Mouse (Mus musculus) bone marrow, adult 2 months (tissue): ENCODE data around the gene Zgrf1. TPM values are rescaled to one million over a fixed set of nuclear protein-coding genes. Genes with fewer than 3 reads are reported as not detected.

Experiments
- H3K27ac ChIP-seq: fragments of 200-500 bp; 2 replicates; pipeline ENCODE4 v1.5.1; 2012; ENCODE audit warnings: low read depth, mild to moderate bottlenecking, control low read depth, inconsistent platforms, low read length; ENCODE audit not compliant: control insufficient read depth, poor library complexity, insufficient read depth
- H3K4me1 ChIP-seq: fragments of 200-500 bp; 2 replicates; pipeline ENCODE4 v1.6.1; 2011; ENCODE audit warnings: low read length; ENCODE audit not compliant: control insufficient read depth, insufficient read depth
- H3K4me3 ChIP-seq: fragments of 200-500 bp; replicated peaks from 2 replicates; pipeline ENCODE3; 2011; ENCODE audit warnings: mild to moderate bottlenecking, low read depth, low read length, control low read depth; ENCODE audit not compliant: control insufficient read depth
- CTCF ChIP-seq: fragments of 200-500 bp; IDR thresholded peaks from 2 replicates; pipeline ENCODE4 v1.5.1; 2011; ENCODE audit warnings: low read length, control low read depth; ENCODE audit not compliant: control insufficient read depth, insufficient read depth
- POLR2A ChIP-seq: fragments of 200-500 bp; IDR thresholded peaks from 2 replicates; pipeline ENCODE4 v1.6.1; 2011; ENCODE audit warnings: low read depth, mild to moderate bottlenecking, control low read depth, low read length, borderline replicate concordance; ENCODE audit not compliant: control insufficient read depth
- WGBS: fragments of 180-500 bp; shearing (Covaris S2); methylation state at CpG from one replicate; pipeline ENCODE4 v1.1.7; 2018; 5-methylcytosine and 5-hydroxymethylcytosine counted together
- polyA plus RNA-seq: library from polyadenylated mRNA; stranded (reverse); fragments of >200 nt; gene quantifications from 2 replicates; pipeline ENCODE4 v1.2.4, GENCODE M21; 2011; ENCODE audit warnings: low replicate concordance; ENCODE audit not compliant: missing spikeins, insufficient read depth, insufficient read length

The Zgrf1 gene
- polyA plus RNA-seq, 1 experiment, result 10.1 TPM

DNA sequence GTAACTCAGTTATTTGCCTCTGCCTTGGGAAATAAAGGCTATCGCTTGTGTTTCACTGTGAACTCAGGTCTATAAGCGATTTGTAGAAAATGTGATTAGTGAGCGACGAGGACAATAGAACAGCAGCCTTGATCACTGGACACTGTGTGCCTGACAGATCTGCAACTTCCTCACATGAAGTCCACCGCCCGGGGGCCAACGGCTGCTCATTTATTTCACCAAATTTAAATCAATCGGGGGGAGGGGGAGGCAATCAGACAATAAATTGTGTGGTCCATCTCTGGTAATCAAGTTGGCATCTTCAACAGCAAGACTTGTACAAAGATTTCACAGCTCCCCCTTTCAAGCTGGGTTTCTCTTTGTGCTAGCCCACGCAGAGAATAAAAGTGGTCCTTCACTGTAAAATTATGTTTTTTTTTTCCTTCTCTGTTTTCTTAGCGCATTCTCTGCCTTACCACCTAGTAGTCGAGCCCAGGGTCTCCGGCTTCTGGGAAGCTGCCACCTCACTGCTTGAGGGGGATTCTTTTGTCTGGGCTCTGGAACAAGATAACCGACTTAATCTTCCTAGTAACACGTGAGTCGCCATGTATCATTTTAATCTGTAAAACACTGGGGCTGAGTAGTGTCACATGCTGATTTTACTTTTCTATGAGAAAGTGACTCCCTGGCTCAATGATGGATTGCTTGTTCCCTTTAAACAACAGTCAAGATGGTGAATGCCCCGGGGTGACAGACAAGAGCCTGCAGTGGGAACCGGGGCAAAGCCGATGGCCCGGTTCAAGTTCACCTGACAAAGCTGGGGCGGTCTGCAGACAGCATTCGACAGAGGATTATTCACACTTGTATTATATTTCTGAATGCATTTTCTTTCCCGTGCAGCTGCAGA is 108.6 kb downstream of the Zgrf1 start:
- WGBS, result 83% methylated on average over 22 of the region's 22 CpGs
- TF ChIP-seq CTCF, result no peak
- no peak for TF ChIP-seq POLR2A
- Histone ChIP-seq H3K4me3 (no peak overlapping the region), H3K4me1 (no peaks in the 10 kb centered on the region), H3K27ac (no peak overlapping the region)

Other genes with a start within 250 kb of the Zgrf1 start
- 1.1 and 5.5 TPM in 2 replicates for gene Ank2, start 54.1 kb upstream of the Zgrf1 start, polyA plus RNA-seq
- 26.3 and 30.0 TPM in 2 replicates for gene Larp7, start 140 bp upstream of the Zgrf1 start, polyA plus RNA-seq
- not detected in 2 replicates for gene Neurog2, start 79.6 kb downstream of the Zgrf1 start, polyA plus RNA-seq
- 1.8 and 5.5 TPM in 2 replicates for gene Alpk1, start 227.0 kb downstream of the Zgrf1 start, polyA plus RNA-seq
- 32.1 and 38.2 TPM in 2 replicates for gene Tifa, start 236.3 kb downstream of the Zgrf1 start, polyA plus RNA-seq